Mouse (Mus musculus) thymus, adult 2 months (tissue): Measurements from ENCODE around the gene Peak1. TPM values are rescaled to one million over a fixed set of nuclear protein-coding genes. Genes with fewer than 3 reads are reported as not detected.

Source experiments
- DNase-seq: peaks from one replicate; pipeline ENCODE4 v3.0.0; 2021
- H3K27ac ChIP-seq: fragments of 200-500 bp; 2 replicates; pipeline ENCODE4 v1.5.1; 2012; ENCODE audit warnings: low read length, control low read depth; ENCODE audit not compliant: control insufficient read depth, insufficient read depth
- H3K27me3 ChIP-seq: fragments of 200-500 bp; 2 replicates; pipeline ENCODE4 v1.6.1; 2012; ENCODE audit warnings: mild to moderate bottlenecking, low read length, moderate library complexity, mixed read lengths; ENCODE audit not compliant: control insufficient read depth, insufficient read depth
- H3K36me3 ChIP-seq: fragments of 200-500 bp; 2 replicates; pipeline ENCODE4 v1.6.1; 2012; ENCODE audit warnings: mild to moderate bottlenecking, low read length, moderate library complexity; ENCODE audit not compliant: control insufficient read depth, insufficient read depth
- H3K4me1 ChIP-seq: fragments of 200-500 bp; replicated peaks from 2 replicates; pipeline ENCODE4 v1.6.1; 2012; ENCODE audit warnings: low read length; ENCODE audit not compliant: control insufficient read depth, insufficient read depth
- H3K4me3 ChIP-seq: fragments of 200-500 bp; 2 replicates; pipeline ENCODE4 v1.5.1; 2012; ENCODE audit warnings: mild to moderate bottlenecking, low read length, control low read depth, moderate library complexity; ENCODE audit not compliant: control insufficient read depth, insufficient read depth
- CTCF ChIP-seq: fragments of 200-500 bp; IDR thresholded peaks from 2 replicates; pipeline ENCODE4 v1.5.1; 2012; ENCODE audit warnings: mild to moderate bottlenecking, control low read depth, low read length, moderate library complexity, borderline replicate concordance; ENCODE audit not compliant: control insufficient read depth, poor library complexity, insufficient read depth; ENCODE audit errors: extremely low read depth
- POLR2A ChIP-seq: fragments of 200-500 bp; IDR thresholded peaks from 2 replicates; pipeline ENCODE4 v1.6.1; 2012; ENCODE audit warnings: mild to moderate bottlenecking, low read length, control low read depth, moderate library complexity; ENCODE audit not compliant: control insufficient read depth, poor library complexity, insufficient read depth; ENCODE audit errors: extremely low read depth
- WGBS: fragments of 180-500 bp; shearing (Covaris S2); methylation state at CpG from one replicate; pipeline ENCODE4 v1.1.7; 2018; 5-methylcytosine and 5-hydroxymethylcytosine counted together
- polyA plus RNA-seq: library from polyadenylated mRNA; depleted of rRNA; stranded (reverse); fragments of >200 nt; gene quantifications from 2 replicates; pipeline ENCODE4 v1.2.3, GENCODE M21; 2012

The Peak1 gene
- polyA plus RNA-seq, 1 experiment: 8.6 TPM

DNA sequence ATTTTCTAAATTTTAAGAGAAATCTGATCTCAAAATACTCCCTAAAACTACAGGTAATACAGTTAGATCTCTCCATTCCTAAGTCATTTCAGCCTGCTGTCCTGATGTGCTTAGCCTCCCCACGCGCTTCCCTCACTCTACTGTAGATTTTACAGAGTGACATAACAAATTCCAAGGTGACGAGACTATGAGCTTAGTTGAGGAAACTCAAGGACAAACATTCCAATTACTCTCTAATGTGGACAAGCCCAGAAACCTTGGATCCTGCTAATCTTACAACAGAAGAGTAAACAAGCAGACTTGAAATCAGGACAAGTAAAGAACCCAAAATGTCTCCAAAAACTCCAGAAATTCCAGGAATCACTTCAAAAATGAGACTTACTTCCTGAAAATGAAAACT, 58.6 kb downstream of the Peak1 start:
- Histone ChIP-seq H3K4me3 (no peak overlapping the region), H3K4me1 (no peaks in the 10 kb centered on the region), H3K36me3 (no peaks in the 10 kb centered on the region), H3K27ac (no peak overlapping the region), H3K27me3 (no peaks in the 10 kb centered on the region)
- DNase-seq: no peak
- 98% methylated on average over 3 of the region's 3 CpGs for WGBS
- no peak for TF ChIP-seq CTCF
- TF ChIP-seq POLR2A: no peak

DNA sequence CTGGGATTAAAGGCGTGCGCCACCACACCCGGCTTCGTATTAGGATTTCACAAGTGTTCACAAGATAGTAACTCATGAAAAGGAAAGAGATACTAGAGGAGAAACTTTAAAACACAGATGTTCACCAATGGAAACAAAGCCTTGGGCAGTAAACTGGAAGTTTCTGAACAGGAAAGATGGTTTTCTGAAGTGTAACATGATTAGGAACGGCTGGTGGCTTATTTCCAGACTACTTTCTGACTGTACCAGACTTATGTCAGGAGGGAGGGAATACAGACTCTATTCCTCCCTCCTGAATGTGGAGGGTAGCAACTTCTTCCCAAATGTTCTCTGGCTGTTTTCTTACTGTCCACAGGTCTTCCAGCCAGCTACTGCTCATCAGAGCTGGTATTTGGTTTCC, 62.7 kb downstream of the Peak1 start:
- Histone ChIP-seq H3K27me3 (no peaks in the 10 kb centered on the region), H3K27ac (no peak overlapping the region), H3K4me3 (no peak overlapping the region), H3K36me3 (no peaks in the 10 kb centered on the region), H3K4me1 (no peaks in the 10 kb centered on the region)
- 97% methylated on average over 5 of the region's 5 CpGs for WGBS
- DNase-seq: no peak
- TF ChIP-seq POLR2A (no peak), CTCF (no peak)

DNA sequence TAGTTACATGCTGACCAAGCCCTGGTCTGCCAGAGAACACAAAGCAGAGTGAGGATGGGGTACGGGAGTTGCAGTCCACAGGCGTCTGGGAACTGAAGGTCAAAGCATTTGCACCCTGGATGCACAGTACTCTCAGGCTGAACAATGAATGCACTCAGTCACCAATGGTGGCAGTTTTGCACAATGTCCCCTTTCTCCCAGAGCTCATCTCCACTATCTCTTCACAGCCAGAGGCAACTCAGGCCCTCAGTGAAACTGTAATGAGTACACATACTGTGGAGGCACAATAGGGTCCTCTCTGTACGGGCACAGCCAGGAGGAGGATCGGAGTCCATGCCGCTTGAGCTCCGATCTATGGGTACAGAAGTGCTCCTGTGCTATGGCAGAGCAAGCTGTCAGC, 71.5 kb downstream of the Peak1 start:
- no peak for DNase-seq
- H3K27me3 ChIP-seq: no peaks in the 10 kb centered on the region

GRCm38 (mm10) chr9:56339426-56340195, 78.3 kb downstream of the Peak1 start:
- whole genome bisulfite sequencing: 73% methylated on average over 1 of the region's 1 CpGs
- H3K27ac ChIP-seq: no peak overlapping the region
- DNase-seq: no peak
- H3K4me1 ChIP-seq: no peaks in the 10 kb centered on the region
- H3K27me3 ChIP-seq: no peaks in the 10 kb centered on the region
- H3K4me3 ChIP-seq: no peak overlapping the region
- TF ChIP-seq POLR2A: no peak
- TF ChIP-seq CTCF: no peak
- no peaks in the 10 kb centered on the region for H3K36me3 ChIP-seq

More for the DNA sequence above, 71.5 kb downstream of the Peak1 start:
- 95% methylated on average over 6 of the region's 6 CpGs for WGBS
- TF ChIP-seq POLR2A (no peak), CTCF (no peak)
- no peak overlapping the region for H3K27ac ChIP-seq
- no peak overlapping the region for H3K4me3 ChIP-seq
- H3K36me3 ChIP-seq: no peaks in the 10 kb centered on the region
- H3K4me1 ChIP-seq: no peaks in the 10 kb centered on the region

DNA sequence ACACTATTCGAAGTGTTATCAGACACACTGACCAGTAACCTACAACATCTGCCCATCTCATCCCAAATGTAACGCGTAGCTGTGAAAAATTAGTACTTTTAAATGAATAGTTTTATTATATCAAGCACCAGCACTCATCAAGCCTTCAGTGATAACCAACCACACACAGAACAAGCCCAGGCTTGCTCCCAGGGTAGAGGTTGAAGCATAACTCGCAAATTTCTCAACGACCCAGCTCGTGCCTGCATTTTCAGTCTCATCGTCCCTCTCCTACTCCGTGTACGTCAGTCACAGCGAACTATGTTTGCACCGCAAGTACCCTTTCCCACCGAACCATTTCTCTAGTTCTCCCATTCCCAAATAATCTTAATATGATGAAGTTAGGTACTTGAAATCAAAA, 83.5 kb downstream of the Peak1 start:
- no peak overlapping the region for H3K4me3 ChIP-seq

DNA sequence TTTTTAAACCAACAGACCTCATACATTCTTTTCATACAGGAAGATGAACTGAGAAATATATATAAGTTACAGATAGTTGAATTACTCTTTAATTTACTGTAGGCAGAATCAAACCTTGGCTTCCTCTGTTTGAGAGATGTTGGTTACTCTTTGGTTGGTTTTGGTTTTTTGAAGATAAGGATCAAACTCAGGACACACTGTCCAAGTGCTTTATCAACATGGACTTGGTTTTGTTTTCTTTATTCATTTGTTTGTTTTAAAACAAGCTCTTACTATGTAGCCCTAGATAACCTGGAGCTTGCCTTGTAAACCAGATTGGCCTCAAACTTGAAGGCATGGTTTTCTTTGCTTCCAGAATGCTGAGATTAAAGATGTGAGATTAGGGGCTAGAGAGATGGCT, 85.1 kb downstream of the Peak1 start:
- Histone ChIP-seq H3K27me3 (no peaks in the 10 kb centered on the region), H3K27ac (no peak overlapping the region), H3K36me3 (no peaks in the 10 kb centered on the region), H3K4me1 (no peaks in the 10 kb centered on the region), H3K4me3 (no peak overlapping the region)
- no peak for TF ChIP-seq CTCF
- TF ChIP-seq POLR2A: no peak
- DNase-seq: no peak

More for the DNA sequence above, 83.5 kb downstream of the Peak1 start:
- Histone ChIP-seq H3K27me3 (no peaks in the 10 kb centered on the region), H3K27ac (no peak overlapping the region), H3K4me1 (no peaks in the 10 kb centered on the region), H3K36me3 (no peaks in the 10 kb centered on the region)
- no peak for TF ChIP-seq CTCF
- no peak for TF ChIP-seq POLR2A
- no peak for DNase-seq
- 96% methylated on average over 12 of the region's 12 CpGs for WGBS
